Mouse (Mus musculus) myocyte (in vitro differentiated cells): ENCODE results near the gene Aoc1.

Experiments used
- E2F4 ChIP-seq: IDR thresholded peaks from one replicate; pipeline ENCODE4 v1.6.1; 2011; ENCODE audit warnings: mild to moderate bottlenecking, control low read depth, moderate library complexity; ENCODE audit not compliant: insufficient read depth
- MAX ChIP-seq: IDR thresholded peaks from one replicate; pipeline ENCODE4 v1.6.1; 2011; ENCODE audit warnings: low read depth, mild to moderate bottlenecking, control low read depth
- MYOG ChIP-seq, 3 experiments: IDR thresholded peaks; one replicate each; pipeline ENCODE4 v1.6.1; 2011; ENCODE audit warnings: control low read depth in 2 of 3, low read depth in 2 of 3, mild to moderate bottlenecking in 2 of 3; ENCODE audit not compliant: insufficient read length in 2 of 3, control insufficient read depth in 1 of 3, insufficient read depth in 1 of 3
- POLR2A ChIP-seq: IDR thresholded peaks from one replicate; pipeline ENCODE4 v1.6.1; 2011; ENCODE audit warnings: low read depth, mild to moderate bottlenecking, control low read depth, moderate library complexity; ENCODE audit not compliant: insufficient read length
- USF1 ChIP-seq: IDR thresholded peaks from one replicate; pipeline ENCODE4 v1.6.1; 2011; ENCODE audit warnings: low read depth, mild to moderate bottlenecking, control low read depth, moderate library complexity

- no peak for TF ChIP-seq POLR2A
- no peak for TF ChIP-seq MYOG (IDR thresholded peaks at IDR 0.05; ENCODE audit: control insufficient read depth in 1 of 3, insufficient read depth in 1 of 3, insufficient read length in 2 of 3, low read depth in 2 of 3)
- TF ChIP-seq E2F4: no peak
- no peak for TF ChIP-seq MAX
- TF ChIP-seq USF1: no peak
Measured at GRCm38 (mm10) chr6:48854155-48854554, 18.5 kb upstream of the Aoc1 start.
